Mouse (Mus musculus) megakaryocyte progenitor cell, adult 5-6 weeks (primary cell): ENCODE measurements around the gene Taok1. TPM values are rescaled to one million over a fixed set of nuclear protein-coding genes. Genes with fewer than 3 reads are reported as not detected.
"Not testable (repeated sequence)": the region's sequence is repeated elsewhere in the genome, so short reads cannot be mapped to it uniquely, and the experiment has no call there.

Experiments
- ATAC-seq: replicated peaks from 2 replicates; pipeline ENCODE4 v1.8.0; 2016; ENCODE audit warnings: mild to moderate bottlenecking, moderate TSS enrichment, inconsistent platforms; ENCODE audit not compliant: poor library complexity
- total RNA-seq, 2 experiments: library from RNA; stranded (forward) in 1 of 2; stranded (reverse) in 1 of 2; fragments of 157-497, 149-512 nt in 1 of 2; fragments of 200-1000 nt in 1 of 2; gene quantifications; 2 replicates each; pipeline versions ENCODE4 v1.2.3 to v1.2.4; 2015 to 2017

Gene Taok1
- total RNA-seq, 2 experiments from 2014 or later: 30.3 to 31.8 TPM

DNA sequence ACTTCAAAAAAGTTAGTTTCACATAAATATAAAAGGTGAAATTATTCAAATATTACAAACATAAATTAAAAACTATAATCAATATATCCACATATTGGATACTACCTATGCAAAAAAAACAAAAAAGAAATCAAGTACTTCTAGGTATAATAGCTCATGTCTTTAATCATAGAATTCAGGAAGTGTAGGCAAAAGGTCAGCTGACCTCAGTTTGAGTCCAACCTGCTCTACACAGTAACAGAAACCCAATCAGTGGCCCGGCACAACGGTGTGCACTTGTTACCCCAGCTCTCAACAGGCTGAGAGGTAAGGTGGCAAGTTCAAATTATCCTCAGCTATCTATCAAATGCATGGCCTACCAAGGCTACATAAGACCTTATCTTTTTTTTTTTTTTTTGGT, 16.8 kb downstream of the Taok1 start:
- ATAC-seq: no peak

DNA sequence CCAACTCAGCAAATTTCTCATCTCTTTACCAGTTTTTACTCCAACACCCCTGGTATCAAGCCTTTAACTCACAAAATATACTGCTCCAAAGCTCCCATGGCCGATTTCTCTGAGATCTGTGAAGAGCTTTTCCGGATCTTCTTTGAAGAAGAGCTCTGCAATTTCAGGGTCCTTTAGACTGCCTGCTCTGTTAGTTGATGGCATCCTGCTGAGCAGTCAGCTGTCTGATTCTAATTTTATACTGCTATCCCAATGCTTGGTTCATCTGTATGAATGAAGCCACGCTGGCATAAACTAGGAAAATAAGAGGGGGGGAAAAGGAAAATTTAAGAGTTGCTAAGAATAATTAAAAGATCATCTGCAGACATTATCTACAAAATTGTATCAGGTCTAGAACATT, 22.4 kb downstream of the Taok1 start:
- no peak for ATAC-seq

GRCm38 (mm10) chr11:77545261-77545660, 62.4 kb downstream of the Taok1 start:
- ATAC-seq: no peak

GRCm38 (mm10) chr11:77532202-77532846, 75.3 kb downstream of the Taok1 start:
- no peak for ATAC-seq

- ATAC-seq: no peak
These were observed 76.8 kb downstream of the Taok1 start for GRCm38 (mm10) chr11:77530862-77531261.

DNA sequence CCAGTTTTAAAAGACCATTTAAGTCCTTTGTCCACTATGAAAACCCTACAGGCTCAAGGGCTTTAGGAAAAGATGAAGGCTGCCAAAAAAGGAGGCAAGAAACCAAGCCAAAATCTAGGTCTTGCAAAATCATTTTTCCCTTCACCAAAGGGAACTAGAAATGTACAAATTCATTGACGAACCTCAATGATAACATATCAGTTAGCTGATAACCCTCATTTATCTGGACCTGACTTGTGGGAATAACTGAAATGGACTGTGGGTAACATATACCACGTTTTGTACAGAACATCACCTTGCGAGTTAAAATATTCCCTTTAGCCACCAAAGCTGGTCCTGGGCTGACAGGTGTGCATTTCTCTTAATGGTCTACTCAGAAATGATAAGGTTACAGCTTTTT, 78.0 kb downstream of the Taok1 start:
- no peak for ATAC-seq

DNA sequence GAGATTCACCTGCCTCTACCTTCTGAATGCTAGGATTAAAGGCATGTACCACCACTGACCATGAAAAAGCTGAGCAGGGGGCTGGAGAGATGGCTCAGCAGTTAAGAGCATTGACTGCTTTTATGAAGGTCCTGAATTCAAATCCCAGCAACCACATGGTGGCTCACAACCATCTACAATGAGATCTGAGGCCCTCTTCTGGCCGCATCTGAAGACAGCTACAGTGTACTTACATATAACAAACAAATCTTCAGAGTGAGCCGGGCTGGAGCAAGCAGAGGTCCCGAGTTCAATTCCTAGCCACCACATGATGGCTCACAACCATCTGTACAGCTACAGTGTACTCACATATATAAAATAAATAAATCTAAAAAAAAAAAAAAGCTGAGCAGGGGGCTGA, 79.2 kb downstream of the Taok1 start:
- not testable (repeated sequence) for ATAC-seq

GRCm38 (mm10) chr11:77525804-77526486, 81.7 kb downstream of the Taok1 start:
- peak; percentile 34; the same call in 1 of the 2 replicates for ATAC-seq

DNA sequence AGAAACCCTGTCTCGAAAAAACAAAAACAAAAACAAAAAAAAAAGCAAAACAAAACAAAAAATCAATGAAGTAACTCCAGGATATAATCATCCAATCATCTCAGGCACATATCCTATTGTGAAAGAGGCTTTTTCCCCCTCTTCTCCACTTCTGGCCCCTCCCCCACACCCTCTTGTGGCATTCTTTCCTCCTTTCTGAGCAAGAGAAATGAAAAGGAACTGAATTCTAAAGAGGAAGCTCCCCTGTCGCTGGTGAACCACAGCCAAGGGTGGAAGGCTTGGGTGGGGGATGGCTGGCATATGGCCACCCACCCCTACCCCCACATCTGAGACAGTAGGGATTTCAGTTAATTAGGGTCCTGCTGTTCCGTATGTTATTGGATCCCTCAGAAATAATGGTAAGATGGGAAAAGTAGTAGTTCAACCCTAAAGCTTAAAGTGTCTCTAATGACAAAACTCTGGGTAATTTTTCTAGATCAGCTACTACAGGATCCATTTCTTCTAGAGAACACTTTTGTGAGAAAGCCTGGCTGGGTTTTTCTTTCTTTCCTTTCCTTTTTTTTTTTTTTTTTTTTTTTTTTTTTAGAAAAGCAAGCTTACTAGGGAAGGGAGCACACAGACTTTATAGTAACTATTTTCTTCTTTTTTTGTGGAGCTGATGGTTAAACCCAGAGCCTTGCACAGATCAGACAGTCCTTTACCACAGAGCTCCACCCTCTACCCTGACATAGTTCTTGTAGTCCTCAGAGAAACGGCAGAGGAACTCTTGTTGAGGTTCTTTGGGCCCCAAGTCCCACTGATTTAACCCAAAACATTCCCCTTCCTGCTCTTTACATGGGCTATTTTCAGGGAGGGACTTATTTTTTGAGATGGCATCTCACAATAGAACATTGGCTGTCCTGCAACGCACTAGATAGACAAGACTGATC, 86.8 kb downstream of the Taok1 start:
- ATAC-seq: peak; percentile 62

DNA sequence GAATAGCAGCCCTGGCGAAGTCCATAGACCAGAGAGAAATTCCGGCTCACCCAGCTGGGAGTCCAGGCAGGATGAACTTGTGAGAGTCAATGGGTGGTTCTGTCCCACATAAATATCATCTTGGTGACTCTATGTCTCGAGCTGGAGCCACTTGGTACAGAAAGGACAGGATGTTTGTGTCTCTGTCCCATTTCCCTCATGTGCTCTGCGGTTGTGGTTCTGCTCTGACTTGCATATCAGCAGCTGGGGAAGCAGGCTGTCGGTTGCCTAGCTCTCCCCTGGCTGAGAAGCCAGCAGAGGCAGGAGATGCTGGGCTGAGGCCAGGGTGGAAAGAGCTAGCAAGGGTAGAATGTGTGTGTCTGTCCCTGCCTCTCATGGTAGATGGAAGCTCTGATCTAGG, 88.6 kb downstream of the Taok1 start, which contains the start of gene Gm10392:
Gene Gm10392, minus strand, starts transcription at position 156 of the 400 bp plus-strand sequence.
- peak; percentile 65 for ATAC-seq

DNA sequence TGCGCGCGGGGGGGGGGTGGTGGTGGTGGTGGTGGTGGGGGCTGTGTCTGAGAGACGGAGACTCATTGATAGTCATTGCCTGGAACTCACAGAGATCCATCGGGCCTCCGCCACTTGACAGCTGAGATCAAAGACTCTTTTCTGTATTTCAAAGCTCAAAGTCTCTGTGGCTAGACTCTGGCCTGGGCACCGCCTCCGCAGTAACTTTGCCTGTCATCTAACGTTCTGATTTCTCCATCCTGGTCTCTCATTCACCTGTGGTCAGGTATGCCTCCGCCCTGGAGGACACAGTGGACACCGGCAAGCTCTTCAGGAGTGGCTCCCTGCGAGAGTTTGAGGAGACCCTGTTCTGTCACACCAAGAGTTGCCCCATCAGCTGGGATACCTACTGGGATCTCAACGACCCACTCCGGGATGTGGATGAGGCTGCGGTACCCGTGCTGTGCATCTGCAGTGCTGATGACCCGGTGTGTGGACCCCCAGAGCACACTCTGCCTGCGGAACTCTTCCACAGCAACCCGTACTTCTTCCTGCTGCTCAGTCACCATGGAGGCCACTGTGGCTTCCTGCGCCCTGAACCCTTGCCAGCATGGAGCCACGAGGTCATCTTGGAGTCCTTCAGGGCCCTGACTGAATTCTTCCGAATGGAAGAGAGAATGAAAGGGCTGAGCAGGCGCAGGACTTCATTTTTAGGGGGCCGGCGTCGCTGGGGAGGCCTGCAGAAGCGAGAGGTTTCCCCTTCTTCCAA, 89.4 kb downstream of the Taok1 start:
- no peak for ATAC-seq

DNA sequence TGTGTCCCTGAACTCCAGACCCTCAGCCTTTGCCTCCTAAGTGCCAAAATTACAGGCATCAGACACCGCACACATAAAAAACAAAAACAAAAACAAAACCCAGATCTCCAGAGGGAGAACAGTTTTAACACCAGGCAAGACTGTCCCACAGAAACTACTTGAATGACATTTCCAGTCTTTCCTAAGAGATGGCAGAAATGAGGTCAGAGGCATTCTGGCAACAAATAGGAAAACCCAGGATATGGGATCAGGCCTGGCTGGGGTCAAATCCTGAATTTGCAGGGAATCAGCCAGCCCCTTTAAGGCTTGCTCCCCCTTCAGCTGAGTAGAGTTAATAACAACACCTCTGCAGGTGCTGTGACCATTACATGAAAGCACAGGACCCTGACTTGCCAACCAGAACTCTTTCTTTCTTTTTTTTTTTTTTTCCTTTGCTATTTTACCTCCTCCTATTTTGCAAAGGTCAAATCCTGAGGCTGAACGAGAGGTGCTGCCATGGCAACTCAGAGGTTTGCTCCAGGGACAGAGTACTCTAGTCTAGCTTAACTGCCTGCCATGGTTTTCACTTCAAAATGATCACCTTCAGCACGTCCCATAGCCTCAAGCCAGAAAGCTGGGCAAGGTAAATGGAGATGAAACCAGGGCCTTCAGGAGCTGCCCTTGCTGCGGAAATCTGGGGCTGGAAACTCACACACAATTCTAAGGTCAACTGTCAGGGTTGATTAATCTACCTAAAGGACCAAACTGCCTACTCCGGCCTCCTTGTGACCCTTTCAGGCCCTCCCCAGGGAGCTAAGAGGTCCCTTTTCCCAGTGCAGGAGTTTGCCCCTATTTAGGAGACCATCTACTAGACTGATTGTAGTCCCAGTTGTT, 90.8 kb downstream of the Taok1 start:
- no peak for ATAC-seq

DNA sequence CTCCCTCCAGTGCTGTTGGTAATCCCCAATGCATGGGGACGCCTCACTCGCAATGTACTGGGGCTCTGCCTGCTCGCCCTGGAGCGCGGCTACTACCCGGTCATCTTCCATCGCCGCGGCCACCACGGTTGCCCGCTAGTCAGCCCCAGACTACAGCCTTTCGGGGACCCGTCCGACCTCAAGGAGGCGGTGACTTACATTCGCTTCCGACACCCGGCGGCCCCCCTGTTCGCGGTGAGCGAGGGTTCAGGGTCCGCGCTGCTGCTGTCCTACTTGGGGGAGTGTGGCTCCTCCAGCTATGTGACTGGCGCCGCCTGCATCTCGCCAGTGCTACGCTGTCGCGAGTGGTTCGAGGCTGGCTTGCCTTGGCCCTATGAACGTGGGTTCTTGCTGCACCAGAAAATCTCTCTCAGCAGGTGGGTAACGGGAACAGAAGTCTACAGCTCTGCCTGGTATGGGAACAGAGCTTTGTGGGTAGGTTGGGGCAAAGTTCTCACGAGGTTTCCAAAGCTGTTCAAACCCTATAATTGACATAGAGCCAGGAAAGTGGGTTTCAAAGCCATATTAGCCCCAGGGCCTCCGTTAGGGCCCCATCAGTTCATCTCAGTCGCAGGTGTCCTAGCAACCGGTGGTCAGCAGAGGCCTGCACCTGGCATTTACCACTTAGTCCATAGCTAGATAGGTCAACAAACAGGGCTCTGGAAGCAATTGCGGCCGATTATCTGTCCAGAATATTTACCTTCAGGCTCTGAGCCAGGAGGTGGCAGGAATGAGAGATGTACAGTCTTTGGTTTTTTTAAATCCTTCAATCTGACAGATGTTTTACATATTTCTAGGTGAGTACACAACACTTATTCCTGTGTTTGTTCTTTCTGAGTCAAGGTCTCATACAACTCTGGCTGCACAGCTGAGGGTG, 91.7 kb downstream of the Taok1 start, which contains the start of gene Trp53i13:
Gene Trp53i13, minus strand, starts transcription at position 344 of the 916 bp plus-strand sequence.
- no peak for ATAC-seq

GRCm38 (mm10) chr11:77514832-77515636, 92.6 kb downstream of the Taok1 start, which contains the start of gene Abhd15:
Gene Abhd15, plus strand, starts transcription at chr11:77515121.
- ATAC-seq: peak; percentile 27

- peak; percentile 34 for ATAC-seq
These were observed 93.3 kb downstream of the Taok1 start for GRCm38 (mm10) chr11:77514281-77514831.

GRCm38 (mm10) chr11:77513811-77514170, 93.8 kb downstream of the Taok1 start:
- ATAC-seq: no peak
